Mouse (Mus musculus): ENCODE measurements around the gene Nhlh1. TPM values are rescaled to one million over a fixed set of nuclear protein-coding genes. Genes with fewer than 3 reads are reported as not detected.

The Nhlh1 gene
- polyA plus RNA-seq, 1 experiment from 2014 or later, result not detected

DNA sequence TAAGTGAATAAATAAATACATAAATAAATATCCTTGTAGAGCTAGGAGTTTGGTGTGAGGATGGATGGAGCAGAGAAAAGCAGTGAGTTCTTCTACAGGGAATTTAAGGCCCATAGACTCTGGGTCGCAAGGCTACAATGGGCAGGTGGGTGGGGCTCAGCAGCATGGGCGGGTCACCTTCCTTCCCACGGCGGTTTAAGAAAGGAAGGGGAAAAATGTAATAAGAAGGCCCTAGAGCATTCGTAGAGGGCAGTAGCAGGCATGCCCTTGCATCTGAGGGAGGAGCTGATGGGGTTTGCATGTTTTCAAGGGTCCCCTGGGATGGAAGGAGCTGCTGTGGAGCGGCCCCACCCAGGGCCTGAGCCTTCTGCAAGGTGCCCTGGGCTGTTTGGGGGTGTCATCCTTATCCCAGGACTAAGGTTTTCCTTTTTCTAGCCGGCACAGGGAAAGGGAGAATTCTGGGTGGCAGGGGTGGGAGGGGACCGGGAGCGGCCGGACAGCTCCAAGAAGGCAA is 4.5 kb downstream of the Nhlh1 start:
- 0 out of 2 replicates have a peak overlapping the region, but pooled peaks have one; percentile 74 for H3K9ac ChIP-seq
- H3K4me1 ChIP-seq, result peaks cover 18% of the 10 kb centered on the region
- 5% methylated on average over 10 of the region's 10 CpGs for WGBS
- no peaks in the 10 kb centered on the region for H3K36me3 ChIP-seq
- H3K4me3 ChIP-seq, result peak overlapping the region; percentile 51; the same call in 1 of the 2 replicates
- no peaks in the 10 kb centered on the region for H3K9me3 ChIP-seq
- peaks cover 77% of the 10 kb centered on the region for H3K27me3 ChIP-seq (replicated peaks)
- H3K27ac ChIP-seq (replicated peaks), result no peak overlapping the region
- no peak for ATAC-seq (ENCODE audit: extremely low read depth, insufficient number of reproducible peaks, low FRiP score, low TSS enrichment)
- peak overlapping the region; percentile 81 for H3K4me2 ChIP-seq

DNA sequence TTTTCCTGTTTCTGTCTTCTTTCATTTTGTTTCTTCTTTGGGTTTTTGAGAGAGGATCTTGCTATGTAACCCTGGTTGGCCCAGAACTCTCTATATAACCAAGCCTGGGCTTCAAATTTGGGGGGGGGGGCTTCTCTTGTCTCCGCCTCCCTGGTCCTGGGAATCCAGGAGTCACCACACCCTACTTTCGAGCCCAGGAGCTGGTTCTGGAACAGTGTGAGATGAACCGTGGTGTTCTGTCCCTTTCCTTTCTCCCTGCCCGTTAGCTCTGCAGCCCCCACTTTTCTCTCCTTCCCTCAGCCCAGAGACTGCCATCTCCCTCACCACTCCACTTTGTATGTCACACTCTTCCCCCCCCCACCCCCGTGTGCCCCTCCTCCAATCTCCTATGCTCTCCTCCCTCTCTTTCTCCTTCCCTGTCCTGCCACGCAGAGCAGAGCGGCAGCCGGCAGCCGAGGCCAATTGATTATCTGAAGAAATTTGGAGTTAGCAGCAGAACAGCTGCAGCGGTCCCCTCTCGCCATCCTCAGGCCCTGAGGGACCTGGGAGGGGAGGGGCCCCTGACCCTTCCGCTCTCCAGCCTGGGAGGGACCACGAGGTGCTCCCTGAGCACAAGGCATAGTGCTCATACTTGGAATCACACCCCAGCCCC is 8.1 kb downstream of the Nhlh1 start:
- Histone ChIP-seq H3K4me3 (no peak overlapping the region), H3K9ac (peak overlapping the region; percentile 30; the same call in 1 of the 2 replicates), H3K4me2 (no peak overlapping the region), H3K27ac (replicated peaks) (no peak overlapping the region), H3K27me3 (replicated peaks) (peaks cover 52% of the 10 kb centered on the region), H3K4me1 (peaks cover 15% of the 10 kb centered on the region), H3K36me3 (no peaks in the 10 kb centered on the region), H3K9me3 (no peaks in the 10 kb centered on the region)
- no peak for ATAC-seq (ENCODE audit: extremely low read depth, insufficient number of reproducible peaks, low FRiP score, low TSS enrichment)
- 25% methylated on average over 13 of the region's 13 CpGs for WGBS

DNA sequence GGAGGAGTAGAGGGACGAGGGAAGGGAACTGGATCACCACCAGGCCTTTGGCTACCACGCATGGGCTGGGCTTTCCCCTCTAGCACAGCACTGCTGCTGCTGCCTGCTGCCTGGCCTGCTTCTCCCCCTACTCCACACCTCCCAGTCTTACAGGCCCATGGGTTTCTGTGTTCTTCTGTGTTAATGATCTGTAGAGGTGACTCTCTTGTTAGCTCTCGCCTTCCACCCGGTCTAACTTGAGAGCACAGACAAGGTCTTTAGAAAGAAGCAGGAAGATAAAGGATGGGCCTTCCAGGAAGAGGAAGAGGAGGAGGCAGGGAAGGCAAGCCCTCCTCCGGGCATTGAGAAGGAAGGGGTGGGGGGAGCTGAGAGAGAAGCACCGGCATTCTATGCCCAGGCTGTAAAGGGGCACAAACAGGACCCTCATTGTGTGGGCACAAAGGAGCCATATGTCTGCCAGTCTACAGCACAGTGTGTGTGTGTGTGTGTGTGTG is 9.1 kb downstream of the Nhlh1 start:
- 0 out of 2 replicates have a peak overlapping the region, but pooled peaks have one; percentile 15 for H3K27ac ChIP-seq (replicated peaks)
- H3K36me3 ChIP-seq, result no peaks in the 10 kb centered on the region
- peaks cover 43% of the 10 kb centered on the region for H3K27me3 ChIP-seq (replicated peaks)
- H3K4me1 ChIP-seq, result peaks cover 5% of the 10 kb centered on the region
- H3K4me2 ChIP-seq, result peak overlapping the region; percentile 49
- H3K9ac ChIP-seq, result peak overlapping the region; percentile 54
- ATAC-seq (ENCODE audit: extremely low read depth, insufficient number of reproducible peaks, low FRiP score, low TSS enrichment), result no peak
- H3K4me3 ChIP-seq, result peak overlapping the region; percentile 26
- no peaks in the 10 kb centered on the region for H3K9me3 ChIP-seq
- 28% methylated on average over 6 of the region's 6 CpGs for WGBS

DNA sequence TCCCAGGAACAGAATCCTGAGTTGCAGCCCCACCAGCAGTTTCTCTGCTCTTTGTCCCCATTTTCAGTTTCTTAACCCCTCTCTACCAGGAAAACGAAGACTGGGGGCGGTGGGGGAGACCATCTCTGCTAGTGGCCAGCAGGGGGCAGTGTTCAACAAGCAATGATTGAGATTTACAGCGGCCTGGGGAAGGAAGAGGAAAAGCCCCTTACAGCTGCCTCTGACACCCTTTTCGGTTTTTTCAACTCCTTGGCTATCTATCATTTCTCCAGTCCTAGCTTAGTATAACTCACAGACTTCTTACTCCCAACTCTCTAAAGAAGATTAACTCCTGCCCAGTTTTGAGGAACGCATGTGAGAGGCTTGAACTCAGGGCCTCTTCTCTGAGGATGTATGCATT is 10.4 kb downstream of the Nhlh1 start:
- ATAC-seq (ENCODE audit: extremely low read depth, insufficient number of reproducible peaks, low FRiP score, low TSS enrichment), result no peak
- Histone ChIP-seq H3K9me3 (no peaks in the 10 kb centered on the region), H3K4me3 (no peak overlapping the region), H3K27me3 (replicated peaks) (peaks cover 29% of the 10 kb centered on the region), H3K4me1 (no peaks in the 10 kb centered on the region; the same call in none of the 2 replicates), H3K9ac (no peak overlapping the region), H3K36me3 (no peaks in the 10 kb centered on the region), H3K27ac (replicated peaks) (no peak overlapping the region), H3K4me2 (0 out of 2 replicates have a peak overlapping the region, but pooled peaks have one; percentile 5)
- WGBS, result 14% methylated on average over 5 of the region's 5 CpGs

DNA sequence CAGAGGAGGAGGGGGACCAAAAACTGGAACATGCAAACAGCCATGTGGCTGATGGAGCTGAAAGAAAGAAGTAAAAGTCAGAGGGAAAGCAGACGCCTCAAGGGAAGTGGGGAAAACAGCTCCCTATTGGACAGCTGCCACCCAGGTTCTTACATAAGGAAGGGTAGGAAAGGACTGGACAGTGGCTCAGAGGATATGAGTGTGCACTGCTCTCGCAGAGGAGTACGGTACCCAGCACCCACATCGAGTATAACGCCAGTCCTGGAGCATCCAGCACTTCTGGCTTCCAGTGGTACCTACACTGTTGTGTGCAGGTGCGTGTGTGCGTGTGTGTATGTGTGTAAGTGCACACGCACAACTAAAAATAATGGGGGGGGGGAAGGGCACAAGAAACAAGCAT is 11.0 kb downstream of the Nhlh1 start:
- no peak overlapping the region for H3K4me3 ChIP-seq
- WGBS, result 59% methylated on average over 8 of the region's 8 CpGs
- H3K27ac ChIP-seq (replicated peaks), result no peak overlapping the region
- H3K27me3 ChIP-seq (replicated peaks), result peaks cover 24% of the 10 kb centered on the region
- H3K4me1 ChIP-seq, result no peaks in the 10 kb centered on the region; the same call in none of the 2 replicates
- H3K36me3 ChIP-seq, result no peaks in the 10 kb centered on the region
- ATAC-seq (ENCODE audit: extremely low read depth, insufficient number of reproducible peaks, low FRiP score, low TSS enrichment), result no peak
- no peak overlapping the region for H3K4me2 ChIP-seq
- no peak overlapping the region for H3K9ac ChIP-seq
- no peaks in the 10 kb centered on the region for H3K9me3 ChIP-seq

DNA sequence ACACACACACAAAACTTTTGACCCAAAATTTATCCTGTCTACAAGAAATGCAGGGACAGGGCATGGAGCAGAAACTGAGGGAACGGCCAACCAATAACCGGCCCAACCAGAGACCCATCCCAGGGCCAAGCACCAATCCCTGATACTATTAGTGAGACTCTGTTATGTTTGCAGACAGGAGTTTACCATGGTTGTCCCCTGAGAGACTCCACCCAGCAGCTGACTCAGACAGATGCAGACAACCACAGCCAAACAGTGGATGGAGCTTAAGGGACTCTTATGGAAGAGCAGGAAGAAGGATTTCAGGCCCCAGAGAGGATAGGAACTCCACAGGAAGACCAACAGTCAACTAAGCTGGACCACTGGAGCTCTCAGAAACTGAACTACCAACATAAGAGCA is 27.5 kb downstream of the Nhlh1 start:
- Histone ChIP-seq H3K4me2 (no peak overlapping the region), H3K4me3 (no peak overlapping the region), H3K27ac (replicated peaks) (no peak overlapping the region), H3K27me3 (replicated peaks) (no peaks in the 10 kb centered on the region), H3K36me3 (no peaks in the 10 kb centered on the region), H3K4me1 (peaks cover 23% of the 10 kb centered on the region), H3K9me3 (no peaks in the 10 kb centered on the region), H3K9ac (no peak overlapping the region)
- no peak for ATAC-seq (ENCODE audit: extremely low read depth, insufficient number of reproducible peaks, low FRiP score, low TSS enrichment)
- WGBS, result 83% methylated on average over 2 of the region's 2 CpGs

DNA sequence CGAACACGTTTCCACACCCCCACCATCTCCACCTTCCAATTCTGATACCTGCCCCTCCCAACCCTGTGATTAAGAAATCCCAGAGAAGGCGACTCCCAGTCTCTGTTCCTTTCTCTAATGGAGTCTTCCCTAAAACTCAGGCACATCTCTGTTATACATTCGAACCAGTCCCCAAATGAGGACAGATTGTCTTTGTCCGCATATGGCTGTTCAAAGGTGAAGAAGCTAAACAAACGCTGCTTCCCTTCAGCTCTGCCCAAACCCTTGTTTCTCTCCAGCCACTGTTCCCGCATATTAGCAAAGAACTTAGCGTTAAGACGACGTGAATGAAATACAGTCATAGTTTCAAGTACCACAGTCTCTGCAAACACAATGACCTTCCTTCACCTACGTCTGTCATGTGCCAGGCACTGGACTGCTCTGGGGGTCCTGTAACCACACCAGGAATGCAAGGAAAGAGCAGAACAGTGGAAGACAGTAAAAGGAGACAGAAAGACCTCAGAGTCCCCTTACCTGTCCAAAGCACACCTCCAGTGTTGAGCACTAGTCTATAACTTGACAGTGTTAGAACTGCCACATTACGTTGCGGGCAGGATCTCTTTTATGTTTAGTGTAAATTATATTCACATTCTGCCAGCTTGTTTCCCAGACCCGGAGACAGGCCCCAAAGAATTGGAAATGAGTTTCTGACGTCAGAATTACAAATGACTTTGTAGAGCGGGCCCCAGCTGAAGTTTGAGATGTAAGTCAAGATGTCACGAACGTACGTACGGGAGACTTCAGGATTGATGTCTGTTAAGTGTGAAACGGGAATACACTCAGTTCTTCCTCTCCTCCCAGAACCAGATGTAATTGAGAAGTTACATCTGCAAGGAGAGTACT is 28.7 kb downstream of the Nhlh1 start, which contains the start of gene Vangl2:
Gene Vangl2, minus strand, starts transcription at position 51 of the 882 bp plus-strand sequence.
- no peak for ATAC-seq (ENCODE audit: extremely low read depth, insufficient number of reproducible peaks, low FRiP score, low TSS enrichment)
- Histone ChIP-seq H3K27ac (replicated peaks) (peak within 1 kb of the TSS; percentile 91), H3K9me3 (no peaks in the 10 kb centered on the region), H3K4me3 (peak within 1 kb of the TSS; percentile 97), H3K36me3 (no peaks in the 10 kb centered on the region), H3K4me1 (peaks cover 33% of the 10 kb centered on the region), H3K27me3 (replicated peaks) (no peaks in the 10 kb centered on the region), H3K9ac (peak within 1 kb of the TSS; percentile 97), H3K4me2 (peak within 1 kb of the TSS; percentile 82)
- WGBS, result 65% methylated on average over 21 of the region's 21 CpGs

DNA sequence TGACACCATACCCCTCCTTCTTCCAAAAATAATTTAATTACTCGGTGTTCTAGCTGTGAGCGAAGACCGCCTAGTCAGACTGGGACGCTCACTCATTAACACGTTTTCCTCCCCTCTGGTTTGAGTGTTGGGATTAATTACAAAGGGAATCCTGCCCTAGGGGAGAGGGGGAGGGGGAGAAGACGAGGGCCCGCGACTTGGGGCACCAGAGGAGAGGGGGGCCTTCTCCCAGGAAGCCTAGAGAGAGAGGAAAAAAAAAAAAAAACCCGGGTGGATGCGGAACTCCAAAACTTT is 29.6 kb downstream of the Nhlh1 start:
- H3K4me1 ChIP-seq, result peaks cover 33% of the 10 kb centered on the region
- H3K9me3 ChIP-seq, result no peaks in the 10 kb centered on the region
- peak overlapping the region; percentile 91 for H3K27ac ChIP-seq (replicated peaks)
- no peaks in the 10 kb centered on the region for H3K36me3 ChIP-seq
- peak overlapping the region; percentile 82 for H3K4me2 ChIP-seq
- no peak for ATAC-seq (ENCODE audit: extremely low read depth, insufficient number of reproducible peaks, low FRiP score, low TSS enrichment)
- H3K9ac ChIP-seq, result peak overlapping the region; percentile 97
- WGBS, result 21% methylated on average over 10 of the region's 10 CpGs
- no peaks in the 10 kb centered on the region for H3K27me3 ChIP-seq (replicated peaks)
- peak overlapping the region; percentile 97 for H3K4me3 ChIP-seq

DNA sequence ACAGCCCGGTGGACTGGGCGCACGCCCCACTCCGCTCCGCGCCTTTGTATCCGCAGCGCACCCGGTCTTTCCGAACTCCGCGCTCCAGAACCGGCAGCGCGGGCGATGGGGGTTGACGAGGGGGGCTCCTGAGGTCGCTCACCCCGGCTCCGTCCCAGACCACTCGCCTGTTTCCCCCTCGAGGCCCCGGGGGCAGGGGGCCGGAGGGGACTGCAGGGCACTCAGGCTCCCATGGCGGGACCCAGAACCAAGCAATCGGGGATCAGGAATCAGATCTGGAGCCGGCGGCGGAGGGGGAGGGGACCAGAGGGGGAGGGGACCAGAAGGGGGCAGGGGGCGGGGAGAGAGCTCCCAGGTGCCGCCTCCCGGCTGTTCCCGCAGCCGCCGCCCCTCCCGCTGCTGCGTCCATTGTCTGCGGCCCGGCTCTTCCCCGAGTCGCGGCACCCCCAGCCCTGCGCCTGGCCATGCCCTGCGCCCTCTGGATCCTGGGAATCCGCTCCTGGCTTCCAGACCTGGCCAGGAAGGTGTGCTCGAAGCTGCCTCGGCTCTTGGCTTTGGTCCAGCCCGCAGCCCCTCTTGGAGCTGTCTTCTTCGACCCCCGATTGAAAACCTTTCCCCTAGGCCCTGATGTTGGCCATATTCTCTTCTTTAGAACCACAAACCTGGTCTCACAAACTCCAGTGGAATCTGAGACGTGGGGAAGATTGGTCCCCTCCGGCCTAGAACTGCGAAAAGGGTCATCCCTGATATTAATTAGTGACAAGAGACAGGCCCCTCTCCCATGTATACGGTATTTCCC is 30.2 kb downstream of the Nhlh1 start:
- H3K9ac ChIP-seq, result peak overlapping the region; percentile 97
- H3K27me3 ChIP-seq (replicated peaks), result no peaks in the 10 kb centered on the region
- WGBS, result under 1% methylated on average over 44 of the region's 54 CpGs
- H3K4me3 ChIP-seq, result peak overlapping the region; percentile 97
- H3K4me1 ChIP-seq, result peaks cover 33% of the 10 kb centered on the region
- peak overlapping the region; percentile 91 for H3K27ac ChIP-seq (replicated peaks)
- no peaks in the 10 kb centered on the region for H3K9me3 ChIP-seq
- peak overlapping the region; percentile 82 for H3K4me2 ChIP-seq
- ATAC-seq (ENCODE audit: extremely low read depth, insufficient number of reproducible peaks, low FRiP score, low TSS enrichment), result peak; percentile 64
- 0 out of 2 replicates have a peak, but pooled peaks cover under 1% of the 10 kb centered on the region for H3K36me3 ChIP-seq

DNA sequence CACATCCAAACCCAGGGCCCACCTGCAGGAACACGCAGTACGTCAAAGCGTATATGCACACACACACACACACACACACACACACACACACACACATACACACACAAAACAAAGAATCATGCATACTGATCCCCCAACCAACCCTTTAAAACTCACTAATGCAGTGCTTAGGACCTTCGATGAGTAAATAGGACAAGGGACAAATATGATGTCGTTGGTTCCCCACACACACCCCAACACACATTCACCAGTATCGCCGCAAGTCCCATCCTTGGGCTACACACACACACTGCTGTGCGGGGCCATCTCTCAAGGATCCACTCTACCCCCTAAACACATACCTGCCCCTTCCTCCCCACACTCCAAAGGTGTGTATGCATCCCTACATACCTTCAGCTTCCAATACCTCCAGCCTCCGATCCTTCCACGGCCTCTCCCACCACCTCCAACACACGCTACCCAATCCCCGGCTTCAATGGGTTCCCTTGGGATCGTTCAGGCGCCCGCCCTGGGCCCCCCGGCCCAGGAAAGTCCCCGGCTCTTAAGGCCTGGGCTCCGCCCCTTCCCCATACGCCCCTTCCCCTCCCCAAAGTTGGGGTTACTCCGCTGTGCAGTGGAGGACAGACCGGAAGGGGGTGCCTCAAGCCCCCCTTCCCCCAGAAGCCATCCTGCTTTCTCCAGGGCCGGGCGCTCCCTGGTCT is 31.0 kb downstream of the Nhlh1 start:
- Histone ChIP-seq H3K9ac (peak overlapping the region; percentile 97), H3K36me3 (0 out of 2 replicates have a peak, but pooled peaks cover 7% of the 10 kb centered on the region), H3K4me1 (peaks cover 33% of the 10 kb centered on the region), H3K4me2 (peak overlapping the region; percentile 82), H3K4me3 (peak overlapping the region; percentile 97), H3K9me3 (no peaks in the 10 kb centered on the region), H3K27ac (replicated peaks) (peak overlapping the region; percentile 91), H3K27me3 (replicated peaks) (no peaks in the 10 kb centered on the region)
- ATAC-seq (ENCODE audit: extremely low read depth, insufficient number of reproducible peaks, low FRiP score, low TSS enrichment), result peak; percentile 27; the same call in 1 of the 2 replicates
- WGBS, result 6% methylated on average over 23 of the region's 23 CpGs
